Mouse (Mus musculus) liver, adult 2 months (tissue): ENCODE measurements around the gene Snta1. TPM values are rescaled to one million over a fixed set of nuclear protein-coding genes. Genes with fewer than 3 reads are reported as not detected.
"Not testable (repeated sequence)": the region's sequence is repeated elsewhere in the genome, so short reads cannot be mapped to it uniquely, and the experiment has no call there.

Source experiments
- DNase-seq: peaks from one replicate; pipeline ENCODE4 v3.0.0-alpha.2; 2011; ENCODE audit warnings: low read depth, low spot score; ENCODE audit errors: extremely low read depth
- H3K27ac ChIP-seq: fragments of 200-500 bp; replicated peaks from 2 replicates; pipeline ENCODE4 v1.5.1; 2012; ENCODE audit warnings: low read depth, mild to moderate bottlenecking, control low read depth, inconsistent platforms, low read length; ENCODE audit not compliant: insufficient read depth
- H3K27me3 ChIP-seq: fragments of 200-500 bp; 2 replicates; pipeline ENCODE4 v1.6.1; 2012; ENCODE audit warnings: mild to moderate bottlenecking, moderate library complexity, low read length, inconsistent platforms; ENCODE audit not compliant: control insufficient read depth, insufficient read depth
- H3K36me3 ChIP-seq: fragments of 200-500 bp; 2 replicates; pipeline ENCODE4 v1.6.1; 2012; ENCODE audit warnings: low read length, inconsistent platforms; ENCODE audit not compliant: control insufficient read depth, insufficient read depth
- H3K4me1 ChIP-seq: fragments of 200-500 bp; 2 replicates; pipeline ENCODE4 v1.6.1; 2011; ENCODE audit warnings: low read length; ENCODE audit not compliant: control insufficient read depth, insufficient read depth
- H3K4me3 ChIP-seq: fragments of 200-500 bp; 2 replicates; pipeline ENCODE4 v1.5.1; 2011; ENCODE audit warnings: low read depth, mild to moderate bottlenecking, control low read depth, low read length, moderate library complexity; ENCODE audit not compliant: insufficient read depth
- H3K79me2 ChIP-seq: fragments of 200-500 bp; 2 replicates; pipeline ENCODE4 v1.6.1; 2012; ENCODE audit warnings: inconsistent platforms, mild to moderate bottlenecking, low read length, moderate library complexity; ENCODE audit not compliant: control insufficient read depth, insufficient read depth
- H3K9ac ChIP-seq: fragments of 200-500 bp; 2 replicates; pipeline ENCODE4 v1.6.1; 2012; ENCODE audit warnings: low read depth, mild to moderate bottlenecking, control low read depth, inconsistent platforms, low read length
- CTCF ChIP-seq: fragments of 200-500 bp; IDR thresholded peaks from 2 replicates; pipeline ENCODE4 v1.5.1; 2011; ENCODE audit warnings: low read depth, low read length, control low read depth
- POLR2A ChIP-seq: fragments of 200-500 bp; IDR thresholded peaks from 2 replicates; pipeline ENCODE4 v1.6.1; 2011; ENCODE audit warnings: low read length, control low read depth; ENCODE audit not compliant: insufficient read depth; ENCODE audit errors: extremely low read depth
- WGBS: fragments of 180-500 bp; shearing (Covaris S2); methylation state at CpG from one replicate; pipeline ENCODE4 v1.1.7; 2018; 5-methylcytosine and 5-hydroxymethylcytosine counted together
- polyA plus RNA-seq: library from polyadenylated mRNA; depleted of rRNA; stranded (reverse); fragments of >200 nt; gene quantifications from 2 replicates; pipeline ENCODE4 v1.2.3, GENCODE M21; 2012
- total RNA-seq: library from RNA; depleted of rRNA; stranded (reverse); fragments of >200 nt; gene quantifications from 2 replicates; pipeline ENCODE4 v1.2.3, GENCODE M21; 2014

The Snta1 gene
- total and polyA plus RNA-seq, 2 experiments = 10.3 to 21.4 TPM

DNA sequence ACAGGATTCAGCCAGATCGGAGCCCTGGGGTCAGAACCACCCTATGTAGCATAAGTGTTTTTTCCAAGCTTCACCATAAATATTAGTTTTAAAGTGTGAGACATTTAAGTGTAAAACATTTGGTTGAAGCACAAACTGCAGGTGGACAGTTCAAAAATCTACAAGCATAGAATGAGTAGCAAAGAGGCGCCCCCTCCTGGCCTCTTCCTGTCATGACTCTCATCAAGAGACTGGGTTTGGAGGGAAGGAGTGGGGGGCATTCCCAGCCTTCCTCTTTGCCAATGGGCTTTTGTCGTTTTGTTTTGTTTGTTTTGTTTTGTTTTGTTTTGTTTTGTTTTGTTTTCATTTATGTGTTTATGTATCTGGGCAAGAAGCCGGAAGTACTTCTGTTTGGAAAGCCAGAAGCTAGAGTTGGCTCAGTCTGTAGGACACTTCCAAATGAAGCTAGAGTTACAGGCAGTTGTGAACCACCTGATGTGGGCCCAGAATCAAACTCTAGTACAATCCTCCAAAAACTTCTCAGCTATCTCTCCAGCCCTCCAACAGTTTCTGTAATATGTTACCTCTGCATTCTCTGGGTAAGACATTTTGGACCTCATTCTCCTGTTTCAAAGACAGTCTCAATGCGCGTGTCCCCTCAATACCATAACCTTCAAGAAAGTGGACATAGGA is 33.8 kb downstream of the Snta1 start:
- 57% methylated on average over 6 of the region's 6 CpGs for WGBS
- H3K79me2 ChIP-seq = peaks cover 3% of the 10 kb centered on the region; the same call in 1 of the 2 replicates
- H3K4me3 ChIP-seq = no peak overlapping the region
- no peaks in the 10 kb centered on the region for H3K27me3 ChIP-seq
- no peak overlapping the region for H3K9ac ChIP-seq
- TF ChIP-seq CTCF (peak; percentile 44; the same call in 1 of the 2 replicates), POLR2A (no peak)
- H3K4me1 ChIP-seq = peaks cover 2% of the 10 kb centered on the region; the same call in 1 of the 2 replicates
- no peak overlapping the region for H3K27ac ChIP-seq
- H3K36me3 ChIP-seq = peaks cover 2% of the 10 kb centered on the region; the same call in 1 of the 2 replicates
- peak; percentile 51 for DNase-seq

DNA sequence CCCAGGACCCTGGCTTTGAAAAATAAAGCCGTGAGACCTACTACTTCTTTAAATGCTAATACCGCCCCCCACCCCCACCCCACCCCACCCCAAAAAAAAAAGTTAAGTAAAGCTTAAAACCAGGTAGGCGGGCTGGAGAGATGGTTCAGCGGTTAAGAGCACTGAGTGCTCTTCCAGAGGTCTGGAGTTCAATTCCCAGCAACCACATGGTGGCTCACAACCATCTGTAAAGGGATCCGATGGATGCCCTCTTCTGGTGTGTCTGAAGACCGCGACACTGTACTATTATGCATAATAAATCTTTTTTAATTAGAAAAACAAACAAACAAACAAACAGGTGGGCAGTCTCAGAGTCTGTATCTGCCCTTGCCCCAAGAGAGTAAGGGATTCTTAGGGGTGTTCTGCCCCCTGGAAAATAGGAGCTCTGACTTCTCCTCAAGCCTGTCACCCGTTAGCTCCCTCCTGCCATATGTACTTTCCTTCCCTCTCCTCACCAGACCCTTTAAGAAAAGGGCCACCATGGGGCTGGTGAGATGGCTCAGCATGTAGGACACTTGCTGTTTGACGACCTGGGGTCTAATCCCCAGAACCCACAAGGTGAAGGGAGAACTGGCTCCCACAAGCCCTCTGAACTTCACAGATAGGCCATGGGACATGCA is 34.9 kb downstream of the Snta1 start, which contains the start of gene Cdk5rap1:
TSS of gene Cdk5rap1 (minus strand) at position 169 of the 659 bp plus-strand sequence.
- Histone ChIP-seq H3K4me1 (peaks cover 2% of the 10 kb centered on the region; the same call in 1 of the 2 replicates), H3K9ac (peak within 1 kb of the TSS; percentile 92), H3K79me2 (peaks cover 3% of the 10 kb centered on the region; the same call in 1 of the 2 replicates), H3K27ac (peak within 1 kb of the TSS; percentile 87), H3K4me3 (peak within 1 kb of the TSS; percentile 95), H3K36me3 (peaks cover 5% of the 10 kb centered on the region; the same call in 1 of the 2 replicates), H3K27me3 (no peaks in the 10 kb centered on the region)
- TF ChIP-seq CTCF (no peak), POLR2A (no peak)
- WGBS = 16% methylated on average over 9 of the region's 9 CpGs
- no peak for DNase-seq

DNA sequence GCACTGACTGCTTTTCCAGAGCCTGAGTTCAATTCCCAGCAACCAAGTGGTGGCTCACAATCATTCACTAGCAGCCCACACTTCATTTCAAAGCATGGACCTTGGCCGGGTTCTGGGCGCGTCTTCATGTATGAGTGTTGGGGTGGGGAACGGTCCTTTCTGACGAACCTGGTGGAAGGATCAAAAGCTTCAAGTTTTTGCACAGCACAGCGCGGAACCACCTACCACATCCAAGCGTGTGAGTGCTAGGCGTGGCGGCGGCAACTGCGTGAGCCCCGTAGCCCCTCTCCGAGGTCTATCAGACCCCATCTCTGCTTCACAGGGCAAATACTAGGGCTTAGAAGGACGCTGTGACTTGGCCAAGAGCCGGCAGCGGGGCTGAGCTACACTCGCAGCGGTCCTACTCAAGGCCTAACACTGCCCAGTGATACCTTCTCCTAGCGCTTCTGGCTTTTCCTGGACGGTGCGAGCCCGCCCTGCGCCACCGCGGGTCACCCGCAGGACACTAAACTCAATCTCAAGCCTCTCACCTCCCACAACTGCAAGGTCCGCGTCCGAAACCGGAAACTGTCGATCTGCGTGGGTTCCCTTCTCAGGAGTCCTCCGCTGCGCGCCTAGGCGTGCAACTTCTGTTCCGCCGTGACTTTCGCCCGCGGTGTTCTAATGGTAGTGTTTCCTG is 35.6 kb downstream of the Snta1 start:
- Histone ChIP-seq H3K9ac (peak overlapping the region; percentile 92), H3K27ac (peak overlapping the region; percentile 87), H3K79me2 (peaks cover 3% of the 10 kb centered on the region; the same call in 1 of the 2 replicates), H3K27me3 (no peaks in the 10 kb centered on the region), H3K4me1 (peaks cover 2% of the 10 kb centered on the region; the same call in 1 of the 2 replicates), H3K4me3 (peak overlapping the region; percentile 95), H3K36me3 (peaks cover 10% of the 10 kb centered on the region)
- peak; percentile 84 for DNase-seq
- TF ChIP-seq POLR2A = peak; percentile 92
- TF ChIP-seq CTCF = peak; percentile 14; the same call in 1 of the 2 replicates
- WGBS = under 1% methylated on average over 42 of the region's 42 CpGs

DNA sequence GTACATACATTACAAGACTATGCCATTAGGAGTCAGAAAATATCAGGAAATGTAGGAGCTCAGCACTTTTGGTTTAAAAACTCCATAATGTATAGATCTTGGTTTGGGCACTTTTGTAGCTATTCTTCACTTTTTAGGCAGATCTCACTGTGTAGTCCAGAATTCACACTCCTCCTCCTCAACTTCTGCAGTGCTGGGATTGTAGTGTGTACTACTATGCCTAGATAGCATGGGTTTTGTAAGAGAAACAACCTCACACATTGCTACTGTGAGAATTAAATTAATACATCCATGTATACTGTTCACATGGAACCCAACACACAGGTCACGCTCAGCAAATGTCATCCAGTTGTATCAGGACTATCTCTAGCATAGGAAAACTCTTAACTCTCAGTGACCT is 40.4 kb downstream of the Snta1 start:
- H3K9ac ChIP-seq = no peak overlapping the region
- no peak for DNase-seq
- no peaks in the 10 kb centered on the region for H3K27me3 ChIP-seq
- no peaks in the 10 kb centered on the region for H3K4me1 ChIP-seq
- no peak for TF ChIP-seq POLR2A
- TF ChIP-seq CTCF = no peak
- 100% methylated on average over 1 of the region's 1 CpGs for WGBS
- peaks cover 29% of the 10 kb centered on the region for H3K36me3 ChIP-seq
- no peak overlapping the region for H3K27ac ChIP-seq
- peaks cover 3% of the 10 kb centered on the region; the same call in 1 of the 2 replicates for H3K79me2 ChIP-seq
- no peak overlapping the region for H3K4me3 ChIP-seq

DNA sequence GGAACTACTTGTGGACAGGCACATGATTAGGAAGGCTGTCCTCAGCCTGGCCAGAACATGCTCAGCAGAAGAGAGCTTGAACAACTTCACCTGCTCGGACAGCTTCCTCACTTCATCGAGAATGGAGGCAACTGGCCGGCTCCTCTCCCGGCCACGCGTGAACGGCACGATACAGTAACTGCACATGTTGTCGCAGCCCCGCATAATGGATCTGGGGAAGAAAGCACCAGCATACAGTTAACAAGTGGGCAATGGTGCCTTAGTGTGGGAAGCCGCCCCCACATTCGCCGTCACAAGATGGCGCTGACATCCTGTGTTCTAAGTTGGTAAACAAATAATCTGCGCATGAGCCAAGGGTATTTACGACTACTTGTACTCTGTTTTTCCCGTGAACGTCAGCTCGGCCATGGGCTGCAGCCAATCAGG is 53.9 kb downstream of the Snta1 start:
- Histone ChIP-seq H3K36me3 (peaks cover 23% of the 10 kb centered on the region), H3K9ac (peak overlapping the region; percentile 63), H3K4me3 (peak overlapping the region; percentile 57), H3K27ac (peak overlapping the region; percentile 70)
- WGBS = 79% methylated on average over 15 of the region's 19 CpGs
- not testable (repeated sequence) for DNase-seq, H3K27me3 ChIP-seq, H3K4me1 ChIP-seq, H3K79me2 ChIP-seq
